In genomic region chr5:34438052-34438451, GRCm38 (mm10) we compare ENCODE assay signal across 24 mouse cellular contexts.
DNase-seq lines count a peak whose midpoint lies in the region; ATAC-seq and TF ChIP-seq lines count a peak whose summit lies in the region.
"Had no signal": no experiment of that assay in that cellular context is flagged by ENCODE, and none has a peak within 500 bp of the region (broad histone marks: within the 10 kb centered on the region; RNA-seq: fewer than 3 reads in every experiment).

No protein-coding gene starts in this region.

- no peaks in the 10 kb centered on the region for H3K9me3 ChIP-seq in lung, embryonic 14.5 days (ENCODE audit: low read depth, low read length)
- H3K9me3 ChIP-seq in lung, postnatal 0 days (ENCODE audit: low read length), result no peaks in the 10 kb centered on the region
- no peaks in the 10 kb centered on the region for H3K9me3 ChIP-seq in stomach, embryonic 16.5 days (replicated peaks; ENCODE audit: control insufficient read depth, low read length)
- H3K9me3 ChIP-seq in stomach, postnatal 0 days (ENCODE audit: control insufficient read depth, low read length), result no peaks in the 10 kb centered on the region
- H3K9me3 ChIP-seq: embryonic facial prominence, embryonic 10.5 days; embryonic facial prominence, embryonic 12.5 days; forebrain, embryonic 13.5 days; forebrain, embryonic 15.5 days; G1E had no signal

- no peak; the same call in 1 of the 2 replicates for ATAC-seq in lung, embryonic 14.5 days (ENCODE audit: insufficient read depth)
- peak; percentile 82 for ATAC-seq in lung, postnatal 0 days
- no peak for ATAC-seq in stomach, embryonic 16.5 days (ENCODE audit: insufficient read depth, low FRiP score)
- ATAC-seq in stomach, postnatal 0 days (ENCODE audit: low FRiP score, low TSS enrichment), result no peak
- ATAC-seq: activated CD4-positive, CD25-positive, alpha-beta regulatory T cell, adult 4 months; CD4-positive, CD25-positive, alpha-beta regulatory T cell, adult 4 months; forebrain, embryonic 13.5 days; forebrain, embryonic 15.5 days; Patski had no signal

- no peaks in the 10 kb centered on the region for H3K27me3 ChIP-seq in lung, embryonic 14.5 days (ENCODE audit: insufficient read depth, low read length)
- no peaks in the 10 kb centered on the region for H3K27me3 ChIP-seq in lung, postnatal 0 days (replicated peaks; ENCODE audit: insufficient read depth, low read length)
- H3K27me3 ChIP-seq in stomach, embryonic 16.5 days (ENCODE audit: control insufficient read depth, insufficient read depth, low read length), result no peaks in the 10 kb centered on the region
- H3K27me3 ChIP-seq in stomach, postnatal 0 days (ENCODE audit: control insufficient read depth, insufficient read depth, low read length), result no peaks in the 10 kb centered on the region
- H3K27me3 ChIP-seq: CH12.LX; embryonic facial prominence, embryonic 12.5 days; forebrain, embryonic 13.5 days; forebrain, embryonic 15.5 days; Patski had no signal

- no peaks in the 10 kb centered on the region for H3K4me1 ChIP-seq in lung, embryonic 14.5 days (ENCODE audit: insufficient read depth)
- no peaks in the 10 kb centered on the region for H3K4me1 ChIP-seq in lung, postnatal 0 days (ENCODE audit: insufficient read depth, low read depth, low read length)
- no peaks in the 10 kb centered on the region for H3K4me1 ChIP-seq in stomach, embryonic 16.5 days (ENCODE audit: control insufficient read depth, insufficient read depth, low read length)
- no peaks in the 10 kb centered on the region for H3K4me1 ChIP-seq in stomach, postnatal 0 days (replicated peaks; ENCODE audit: control insufficient read depth, insufficient read depth)
- H3K4me1 ChIP-seq: embryonic facial prominence, embryonic 10.5 days; embryonic facial prominence, embryonic 12.5 days; forebrain, embryonic 13.5 days; forebrain, embryonic 15.5 days had no signal

- no peak overlapping the region for H3K9ac ChIP-seq in lung, embryonic 14.5 days
- H3K9ac ChIP-seq in lung, postnatal 0 days (replicated peaks; ENCODE audit: low read depth), result no peak overlapping the region
- no peak overlapping the region for H3K9ac ChIP-seq in stomach, embryonic 16.5 days (ENCODE audit: low read length)
- no peak overlapping the region for H3K9ac ChIP-seq in stomach, postnatal 0 days (ENCODE audit: low read length)
- H3K9ac ChIP-seq: embryonic facial prominence, embryonic 12.5 days; forebrain, embryonic 13.5 days; forebrain, embryonic 15.5 days had no signal

- H3K36me3 ChIP-seq in lung, embryonic 14.5 days (ENCODE audit: insufficient read depth), result peaks cover 87% of the 10 kb centered on the region
- peaks cover 29% of the 10 kb centered on the region for H3K36me3 ChIP-seq in lung, postnatal 0 days (ENCODE audit: insufficient read depth, low read length)
- H3K36me3 ChIP-seq in stomach, embryonic 16.5 days (ENCODE audit: control insufficient read depth, insufficient read depth, low read length), result peaks cover 33% of the 10 kb centered on the region
- H3K36me3 ChIP-seq in stomach, postnatal 0 days (ENCODE audit: control insufficient read depth, insufficient read depth, low read length), result peaks cover 13% of the 10 kb centered on the region

- H3K4me2 ChIP-seq in lung, embryonic 14.5 days, result no peak overlapping the region
- H3K4me2 ChIP-seq in lung, postnatal 0 days (replicated peaks; ENCODE audit: low read depth, low read length), result no peak overlapping the region
- no peak overlapping the region for H3K4me2 ChIP-seq in stomach, embryonic 16.5 days (ENCODE audit: low read depth, low read length)
- no peak overlapping the region for H3K4me2 ChIP-seq in stomach, postnatal 0 days (replicated peaks; ENCODE audit: low read depth)
- H3K4me2 ChIP-seq: embryonic facial prominence, embryonic 12.5 days; forebrain, embryonic 13.5 days; forebrain, embryonic 15.5 days had no signal

- no peak overlapping the region for H3K4me3 ChIP-seq in lung, embryonic 14.5 days (ENCODE audit: low read depth, low read length)
- H3K4me3 ChIP-seq in lung, postnatal 0 days (ENCODE audit: low read depth, low read length), result no peak overlapping the region
- H3K4me3 ChIP-seq in stomach, embryonic 16.5 days (replicated peaks; ENCODE audit: low read length), result no peak overlapping the region
- no peak overlapping the region for H3K4me3 ChIP-seq in stomach, postnatal 0 days (ENCODE audit: low read depth, low read length)
- H3K4me3 ChIP-seq: embryonic facial prominence, embryonic 10.5 days; embryonic facial prominence, embryonic 12.5 days; forebrain, embryonic 13.5 days; forebrain, embryonic 15.5 days had no signal

- DNase-seq in lung, embryonic 14.5 days, result peak; percentile 30
- no peak for DNase-seq in lung, postnatal 14 days
- DNase-seq in lung, postnatal 0 days (ENCODE audit: low spot score), result peak; percentile 65
- no peak for DNase-seq in lung, postnatal 25 days (ENCODE audit: low spot score)
- no peak for DNase-seq in stomach, postnatal 0 days (ENCODE audit: low spot score)
- DNase-seq: adrenal gland, adult 8-10 months; adrenal gland, postnatal 14 days; adrenal gland, postnatal 36 days; B cell, adult 2 months; cerebellum, adult 11-12 months; cerebellum, adult 2 months; cerebellum, adult 9-10 months; cerebellum, postnatal 10 days; cerebellum, postnatal 25 days had no signal

- H3K27ac ChIP-seq in lung, embryonic 14.5 days (ENCODE audit: low read depth), result no peak overlapping the region
- H3K27ac ChIP-seq in lung, postnatal 0 days (ENCODE audit: low read length), result 0 out of 2 replicates have a peak overlapping the region, but pooled peaks have one; percentile 2
- H3K27ac ChIP-seq in stomach, embryonic 16.5 days (ENCODE audit: low read length), result 0 out of 2 replicates have a peak overlapping the region, but pooled peaks have one; percentile 29
- no peak overlapping the region; the same call in 1 of the 2 replicates for H3K27ac ChIP-seq in stomach, postnatal 0 days (replicated peaks)
- H3K27ac ChIP-seq: embryonic facial prominence, embryonic 10.5 days; embryonic facial prominence, embryonic 12.5 days; forebrain, embryonic 13.5 days; forebrain, embryonic 15.5 days had no signal

- 71% methylated on average over 4 of the region's 4 CpGs for WGBS in lung, embryonic 14.5 days
- 64% methylated on average over 4 of the region's 4 CpGs for WGBS in lung, postnatal 0 days
- WGBS in stomach, embryonic 16.5 days, result 89% methylated on average over 4 of the region's 4 CpGs
- WGBS in stomach, postnatal 0 days, result 77% methylated on average over 4 of the region's 4 CpGs

- TF ChIP-seq CTCF in lung, embryonic 14.5 days (IDR thresholded peaks at IDR 0.05; ENCODE audit: low read depth), result no peak
- no peak for TF ChIP-seq CTCF in lung, postnatal 0 days (IDR thresholded peaks at IDR 0.05)
- no peak for TF ChIP-seq CTCF in stomach, postnatal 0 days (IDR thresholded peaks at IDR 0.05; ENCODE audit: low read depth)

- no peak for TF ChIP-seq EP300 in lung, postnatal 0 days (IDR thresholded peaks at IDR 0.05)
- TF ChIP-seq EP300 in stomach, postnatal 0 days (optimal IDR thresholded peaks at IDR 0.05), result no peak

Comparison
In these comparisons a context has a peak if more than half of its experiments do, and no peak if none do; other contexts are left out.
1. DNase-seq: peak in lung, embryonic 14.5 days (single experiment) and lung, postnatal 0 days (single experiment); none in lung, postnatal 14 days (single experiment), lung, postnatal 25 days (single experiment) and stomach, postnatal 0 days (single experiment).
2. H3K27ac ChIP-seq: peak in lung, postnatal 0 days (single experiment) and stomach, embryonic 16.5 days (single experiment); none in lung, embryonic 14.5 days (single experiment) and stomach, postnatal 0 days (single experiment).